In genomic region chr3:89534566-89535097, GRCm38 (mm10) we compare ENCODE assay signal across 10 mouse cellular contexts. TPM values are rescaled to one million over a fixed set of nuclear protein-coding genes. Genes with fewer than 3 reads are reported as not detected.
DNase-seq lines count a peak whose midpoint lies in the region; ATAC-seq and TF ChIP-seq lines count a peak whose summit lies in the region.
"Had no signal": no experiment of that assay in that cellular context is flagged by ENCODE, and none has a peak within 500 bp of the region (broad histone marks: within the 10 kb centered on the region; RNA-seq: fewer than 3 reads in every experiment).

No protein-coding gene starts in this region.

- H3K9ac ChIP-seq in hindbrain, embryonic 13.5 days, result no peak overlapping the region
- H3K9ac ChIP-seq in hindbrain, embryonic 12.5 days, result no peak overlapping the region
- no peak overlapping the region for H3K9ac ChIP-seq in intestine, embryonic 16.5 days (ENCODE audit: low read depth, low read length)
- no peak overlapping the region for H3K9ac ChIP-seq in stomach, postnatal 0 days (ENCODE audit: low read length)
- H3K9ac ChIP-seq: embryonic facial prominence, embryonic 13.5 days had no signal

- H3K4me3 ChIP-seq in hindbrain, embryonic 13.5 days, result no peak overlapping the region
- H3K4me3 ChIP-seq in hindbrain, embryonic 12.5 days, result no peak overlapping the region
- H3K4me3 ChIP-seq in intestine, embryonic 16.5 days (ENCODE audit: low read length), result no peak overlapping the region
- no peak overlapping the region for H3K4me3 ChIP-seq in stomach, postnatal 0 days (ENCODE audit: low read depth, low read length)
- H3K4me3 ChIP-seq: embryonic facial prominence, embryonic 13.5 days had no signal

- no peaks in the 10 kb centered on the region for H3K27me3 ChIP-seq in hindbrain, embryonic 13.5 days
- peaks cover 4% of the 10 kb centered on the region; the same call in 1 of the 2 replicates for H3K27me3 ChIP-seq in hindbrain, embryonic 12.5 days
- H3K27me3 ChIP-seq in intestine, embryonic 16.5 days (replicated peaks; ENCODE audit: control insufficient read depth, insufficient read depth, low read length), result no peaks in the 10 kb centered on the region
- H3K27me3 ChIP-seq in stomach, postnatal 0 days (ENCODE audit: control insufficient read depth, insufficient read depth, low read length), result no peaks in the 10 kb centered on the region
- H3K27me3 ChIP-seq: embryonic facial prominence, embryonic 13.5 days had no signal

- 48% methylated on average over 6 of the region's 6 CpGs for WGBS in hindbrain, embryonic 13.5 days
- 46% methylated on average over 6 of the region's 6 CpGs for WGBS in hindbrain, embryonic 12.5 days
- 43% methylated on average over 6 of the region's 6 CpGs for WGBS in intestine, embryonic 16.5 days
- 33% methylated on average over 6 of the region's 6 CpGs for WGBS in stomach, postnatal 0 days

- DNase-seq in NIH3T3 (ENCODE audit: low read depth) (peak; percentile 72), liver (no peak)
- DNase-seq in cerebellum, postnatal 14 days, result peak; percentile 89 to 90
- DNase-seq in stomach, postnatal 0 days (ENCODE audit: low spot score), result peak; percentile 36
- no peak for DNase-seq in spleen, adult 18-20 months

- no peak for TF ChIP-seq CTCF in stomach, postnatal 0 days (IDR thresholded peaks at IDR 0.05; ENCODE audit: low read depth)

- H3K4me1 ChIP-seq in hindbrain, embryonic 13.5 days (replicated peaks), result peaks cover 8% of the 10 kb centered on the region
- H3K4me1 ChIP-seq in hindbrain, embryonic 12.5 days, result no peaks in the 10 kb centered on the region
- H3K4me1 ChIP-seq in intestine, embryonic 16.5 days (ENCODE audit: control insufficient read depth, insufficient read depth, low read length), result no peaks in the 10 kb centered on the region
- H3K4me1 ChIP-seq in stomach, postnatal 0 days (replicated peaks; ENCODE audit: control insufficient read depth, insufficient read depth), result no peaks in the 10 kb centered on the region

- no peaks in the 10 kb centered on the region for H3K36me3 ChIP-seq in hindbrain, embryonic 13.5 days
- no peaks in the 10 kb centered on the region for H3K36me3 ChIP-seq in hindbrain, embryonic 12.5 days
- no peaks in the 10 kb centered on the region for H3K36me3 ChIP-seq in intestine, embryonic 16.5 days (ENCODE audit: control insufficient read depth, insufficient read depth, low read length)
- H3K36me3 ChIP-seq in stomach, postnatal 0 days (ENCODE audit: control insufficient read depth, insufficient read depth, low read length), result no peaks in the 10 kb centered on the region
- H3K36me3 ChIP-seq: embryonic facial prominence, embryonic 13.5 days had no signal

- H3K4me2 ChIP-seq in hindbrain, embryonic 13.5 days, result no peak overlapping the region
- no peak overlapping the region for H3K4me2 ChIP-seq in hindbrain, embryonic 12.5 days (replicated peaks)
- H3K4me2 ChIP-seq in intestine, embryonic 16.5 days (ENCODE audit: low read depth, low read length), result no peak overlapping the region
- no peak overlapping the region for H3K4me2 ChIP-seq in stomach, postnatal 0 days (replicated peaks; ENCODE audit: low read depth)
- H3K4me2 ChIP-seq: embryonic facial prominence, embryonic 13.5 days had no signal

- no peak for TF ChIP-seq EP300 in stomach, postnatal 0 days (optimal IDR thresholded peaks at IDR 0.05)

- ATAC-seq in hindbrain, embryonic 13.5 days (ENCODE audit: low FRiP score), result peak; percentile 61; the same call in 1 of the 2 replicates
- no peak for ATAC-seq in hindbrain, embryonic 12.5 days (ENCODE audit: low FRiP score)
- peak; percentile 42; the same call in 1 of the 2 replicates for ATAC-seq in intestine, embryonic 16.5 days
- peak; percentile 26; the same call in 1 of the 2 replicates for ATAC-seq in stomach, postnatal 0 days (ENCODE audit: low FRiP score, low TSS enrichment)

- no peaks in the 10 kb centered on the region for H3K9me3 ChIP-seq in hindbrain, embryonic 13.5 days
- H3K9me3 ChIP-seq in hindbrain, embryonic 12.5 days (replicated peaks), result no peaks in the 10 kb centered on the region
- no peaks in the 10 kb centered on the region for H3K9me3 ChIP-seq in intestine, embryonic 16.5 days (ENCODE audit: control insufficient read depth, low read length)
- no peaks in the 10 kb centered on the region for H3K9me3 ChIP-seq in stomach, postnatal 0 days (ENCODE audit: control insufficient read depth, low read length)
- H3K9me3 ChIP-seq: embryonic facial prominence, embryonic 13.5 days had no signal

- no peak overlapping the region for H3K27ac ChIP-seq in hindbrain, embryonic 13.5 days
- no peak overlapping the region for H3K27ac ChIP-seq in hindbrain, embryonic 12.5 days
- no peak overlapping the region for H3K27ac ChIP-seq in intestine, embryonic 16.5 days (ENCODE audit: low read length)
- H3K27ac ChIP-seq in stomach, postnatal 0 days (replicated peaks), result no peak overlapping the region
- H3K27ac ChIP-seq: embryonic facial prominence, embryonic 13.5 days; macrophage had no signal

RNA-seq across cellular contexts. Expression of gene Kcnn3, which starts 14.7 kb away (rescaled TPM):
- polyA plus RNA-seq in hindbrain, embryonic 13.5 days (2015; fragmentation: Nextera tagmentation; extraction: Ambion mirVana), result 5.1 and 6.6 TPM in 2 replicates
- 4.0 and 4.2 TPM in 2 replicates for polyA plus RNA-seq in hindbrain, embryonic 12.5 days (2016; fragmentation: Nextera tagmentation; extraction: Ambion mirVana)
- polyA plus RNA-seq in intestine, embryonic 16.5 days (2015; fragmentation: Nextera tagmentation; extraction: Ambion mirVana), result 3.8 and 4.1 TPM in 2 replicates
- 4.5 and 5.3 TPM in 2 replicates for polyA plus RNA-seq in stomach, postnatal 0 days (2015; fragmentation: Nextera tagmentation; extraction: Ambion mirVana)

Comparison
In these comparisons a context has a peak if more than half of its experiments do, and no peak if none do; other contexts are left out.
1. DNase-seq: peak in NIH3T3 (single experiment), cerebellum, postnatal 14 days (2 of 2) and stomach, postnatal 0 days (single experiment); none in spleen, adult 18-20 months (0 of 2) and liver (single experiment).